Mouse (Mus musculus): ENCODE results near the gene Nek6.

Gene Nek6

DNA sequence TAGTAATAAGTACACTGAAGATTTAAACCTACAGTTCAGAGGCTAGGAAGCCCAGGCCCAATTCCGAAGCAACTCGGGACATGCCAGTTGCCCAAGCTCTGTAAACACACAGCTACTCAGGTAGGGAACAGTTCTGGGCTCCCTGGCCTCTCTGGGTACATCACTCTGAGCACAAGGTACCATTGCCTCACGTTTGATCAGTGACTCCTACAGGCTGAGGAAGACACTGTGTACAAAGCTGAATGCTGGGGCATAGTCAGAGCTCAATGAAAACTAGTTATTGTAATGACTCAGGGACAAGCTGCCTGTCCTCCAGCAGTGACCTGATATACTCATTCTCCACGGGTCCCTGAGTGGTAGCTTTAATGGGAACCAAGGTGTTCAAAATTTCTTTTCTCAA lies 109.6 kb downstream of the Nek6 start:
- in situ Hi-C loops (cut with MseI, MboI), result no loop called here

DNA sequence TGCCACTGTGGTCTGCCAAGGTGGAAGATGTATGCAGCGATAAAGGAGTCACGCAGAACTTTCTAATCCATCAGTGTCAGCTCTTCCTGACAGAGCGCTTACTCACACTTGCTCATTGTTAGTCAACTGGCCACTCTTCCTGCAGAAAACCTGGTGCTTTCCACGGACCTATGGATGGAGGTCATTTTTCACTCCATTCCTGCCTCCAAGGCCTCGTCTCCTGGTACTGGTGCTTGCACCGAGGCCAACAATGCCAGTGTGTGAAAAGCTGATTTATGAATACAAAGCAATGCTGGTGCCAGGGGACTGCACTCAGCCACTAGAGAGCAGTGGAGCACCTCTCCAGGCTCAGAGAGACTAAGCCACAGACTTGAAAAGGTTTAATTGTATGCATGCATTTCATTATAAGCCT lies 110.2 kb downstream of the Nek6 start:
- in situ Hi-C loops (cut with MseI, MboI), result no loop called here

DNA sequence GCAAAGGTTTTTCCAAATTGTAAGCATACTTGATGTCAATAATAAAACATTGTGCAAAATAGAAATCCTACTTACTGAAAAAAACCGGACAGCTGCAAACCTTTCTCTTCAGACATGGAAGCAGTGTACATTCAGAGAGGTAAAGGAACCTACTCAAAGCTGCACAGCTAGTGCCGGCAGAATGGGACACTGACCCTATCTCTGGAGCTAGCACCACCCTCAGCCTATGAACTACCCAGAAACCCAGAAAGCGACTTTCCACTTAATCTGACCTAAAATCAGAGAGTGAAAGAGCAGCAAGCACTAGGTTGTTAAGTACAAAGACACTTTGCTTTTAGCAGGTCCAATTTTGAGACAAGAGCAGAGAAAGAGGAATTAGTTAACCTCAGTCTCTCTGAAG lies 112.0 kb downstream of the Nek6 start:
- in situ Hi-C loops (cut with MseI, MboI), result no loop called here

DNA sequence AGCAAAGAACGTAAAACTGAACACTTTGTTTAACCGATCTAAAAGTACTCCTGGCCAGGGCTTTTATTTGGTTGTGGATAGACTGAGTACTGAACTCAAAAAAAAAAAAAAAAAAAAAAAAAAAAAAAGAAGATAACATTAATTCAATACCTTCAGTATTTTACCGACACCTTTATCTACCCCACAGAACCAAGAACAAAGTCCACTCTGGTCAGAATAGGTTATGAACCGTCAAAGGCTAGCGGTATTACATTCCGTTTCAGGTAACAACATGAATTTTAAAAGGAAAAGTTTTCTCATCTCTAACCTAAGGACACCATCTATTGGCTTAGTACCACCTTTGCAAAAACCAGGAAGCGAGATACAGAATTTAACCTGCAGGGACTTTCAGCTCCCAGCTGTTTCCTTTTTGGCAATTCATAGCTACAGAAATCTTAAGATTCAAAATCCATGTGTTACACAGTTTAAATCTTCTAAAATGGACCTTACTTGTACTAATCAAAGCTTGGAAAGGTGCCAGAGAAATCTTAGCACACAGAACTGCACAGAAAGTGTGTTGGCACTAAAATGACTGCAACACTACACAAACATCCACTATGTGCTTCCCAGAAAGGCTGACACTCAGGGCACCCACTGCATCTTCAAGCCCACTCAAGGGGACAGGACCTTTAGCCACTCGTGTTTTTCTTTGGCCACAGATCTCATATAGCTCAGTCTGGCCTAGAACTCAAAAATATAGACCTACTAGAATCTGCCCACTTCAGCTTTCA lies 112.6 kb downstream of the Nek6 start:
- in situ Hi-C loops (cut with MseI, MboI), result no loop called here

DNA sequence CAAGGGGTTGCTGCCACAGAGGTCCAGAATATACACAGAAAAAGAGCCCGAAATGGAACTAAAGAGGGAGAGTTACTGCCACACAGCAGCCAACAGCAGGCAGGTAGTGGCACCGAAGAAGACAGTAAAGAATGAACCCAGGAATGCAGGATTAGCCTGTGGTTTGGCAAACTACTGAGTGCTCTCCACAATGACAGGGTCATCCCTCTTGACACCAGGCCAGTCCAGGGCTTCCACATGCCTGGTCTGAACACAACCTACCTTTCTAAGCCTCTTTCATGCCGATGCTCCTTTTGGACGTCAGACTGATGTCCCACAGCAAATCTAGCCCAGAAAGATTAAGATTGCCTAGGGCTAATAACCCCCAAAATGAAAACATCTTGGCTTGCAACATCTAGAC lies 117.4 kb downstream of the Nek6 start:
- in situ Hi-C loops (cut with MseI, MboI), result no loop called here

DNA sequence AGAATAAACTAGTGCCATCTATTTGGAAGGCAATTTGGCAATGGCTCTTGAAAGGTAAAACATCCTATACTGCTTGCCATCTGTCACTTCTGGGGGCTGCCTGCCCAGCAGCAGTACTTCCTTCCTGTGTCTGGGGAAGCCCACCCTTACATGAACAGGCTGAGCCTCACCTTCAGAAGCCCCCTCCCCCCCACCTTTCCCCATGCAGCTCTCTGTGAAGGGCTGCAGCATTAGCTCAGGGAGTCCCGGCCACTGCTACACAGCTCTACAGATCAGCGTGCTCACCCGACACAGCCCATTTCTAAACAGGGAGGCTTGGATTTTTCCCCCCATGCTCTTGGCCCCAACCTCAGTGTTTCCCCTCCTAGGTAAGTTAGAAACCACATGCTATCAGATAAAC lies 118.0 kb downstream of the Nek6 start:
- in situ Hi-C loops (cut with MseI, MboI), result no loop called here

DNA sequence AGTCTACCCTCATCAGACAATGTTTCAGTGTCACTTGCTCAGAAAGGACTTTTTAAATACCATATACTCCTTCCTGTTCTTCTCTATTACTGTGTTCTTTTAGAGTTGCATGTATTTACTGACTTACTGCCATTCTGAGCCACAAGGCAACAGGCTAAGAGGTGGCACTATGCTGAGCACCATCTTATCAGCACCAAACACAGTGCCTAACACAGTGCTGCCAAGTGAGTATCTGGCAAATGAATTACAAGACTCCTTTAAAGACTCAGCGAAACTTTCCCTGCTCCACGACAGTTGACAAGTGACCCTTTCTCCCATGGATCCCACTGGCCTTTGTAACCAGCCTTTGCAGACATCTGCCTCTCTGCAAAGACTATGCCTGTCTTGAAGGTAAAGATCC lies 119.1 kb downstream of the Nek6 start:
- in situ Hi-C loops (cut with MseI, MboI), result no loop called here

DNA sequence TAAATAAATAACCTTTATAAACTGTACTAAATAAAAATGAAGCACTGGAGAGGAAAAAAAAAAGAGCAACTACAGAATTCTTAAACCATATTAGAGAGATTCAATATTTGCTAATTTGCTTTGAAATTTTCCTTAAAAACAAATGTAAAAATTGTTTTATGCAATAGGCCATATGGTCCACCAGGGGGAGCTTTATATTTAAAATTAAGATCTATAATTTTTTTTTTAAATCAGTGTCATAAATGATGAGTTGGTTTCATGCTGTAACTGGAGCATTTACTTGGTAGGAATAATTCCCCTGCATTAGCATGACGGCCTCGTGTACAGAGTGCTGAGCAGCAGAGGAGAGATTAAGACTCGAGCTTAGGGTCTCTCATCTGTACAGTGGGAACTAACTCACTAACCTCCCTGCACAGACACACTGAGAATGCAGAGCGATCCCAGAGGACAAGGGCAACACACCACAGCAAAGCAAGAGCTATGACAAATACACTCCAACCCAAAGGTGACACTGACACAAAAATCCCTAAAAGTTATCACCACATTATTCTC lies 126.3 kb downstream of the Nek6 start:
- in situ Hi-C loops (cut with MseI, MboI), result no loop called here

DNA sequence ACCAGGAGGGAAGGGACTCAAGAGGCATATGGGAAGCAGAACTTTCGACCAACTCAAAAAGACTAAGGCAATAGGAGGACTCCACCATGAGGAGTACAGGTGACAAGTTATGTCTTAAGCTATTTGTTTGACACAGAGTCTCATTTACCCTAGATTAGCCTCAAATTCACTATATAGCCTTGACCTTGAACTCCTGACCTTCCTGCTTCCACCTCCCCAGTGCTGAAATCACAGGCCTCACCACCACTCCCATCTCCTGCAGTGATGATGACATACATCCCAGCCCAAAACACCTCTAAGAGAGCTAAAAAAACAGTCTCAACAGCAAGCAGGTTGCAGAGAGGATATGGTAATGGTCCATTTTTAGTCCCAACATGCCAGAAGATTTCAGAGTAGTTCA lies 130.3 kb downstream of the Nek6 start:
- in situ Hi-C loops (cut with MseI, MboI), result no loop called here

DNA sequence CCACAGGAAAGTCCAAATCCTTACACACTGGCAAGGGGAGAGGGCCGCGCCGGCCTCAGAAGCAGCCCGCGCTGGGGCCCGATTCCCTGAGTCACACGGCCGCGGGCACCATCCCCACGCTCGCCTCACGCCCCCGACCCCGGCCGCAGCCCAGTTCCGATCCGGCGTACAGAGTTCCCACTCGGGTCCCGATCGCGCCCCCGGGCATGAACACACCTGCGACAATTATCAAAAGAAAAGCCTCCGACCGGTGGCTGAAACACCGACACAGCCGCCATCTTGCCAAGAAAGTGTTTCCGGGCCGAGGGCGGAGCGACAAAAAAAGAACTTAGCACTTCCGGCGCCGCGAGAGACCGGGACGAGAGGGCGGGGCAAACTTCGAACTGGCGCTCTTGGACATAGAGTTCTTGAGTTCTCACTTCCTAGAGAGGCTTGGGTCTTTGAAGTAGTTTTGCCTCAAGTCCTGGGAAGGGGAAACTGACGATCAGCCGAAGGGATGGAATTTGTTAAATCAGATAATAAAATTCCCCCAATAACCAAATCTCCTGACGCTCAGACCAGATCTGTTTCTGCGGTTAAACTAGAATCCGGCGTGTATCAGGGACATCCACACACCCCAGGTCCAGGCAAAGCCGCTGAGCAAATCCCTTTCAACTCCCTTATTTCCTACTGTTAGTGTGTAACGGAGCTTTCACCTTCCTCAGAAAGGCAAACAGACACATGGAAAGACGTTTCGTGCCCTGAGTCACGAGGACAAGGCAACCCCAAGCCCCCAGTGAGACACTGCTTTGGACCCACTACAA lies 132.4 kb downstream of the Nek6 start, which contains the start of gene Psmb7:
Psmb7 (minus strand) TSS at position 463 of the 803 bp plus-strand sequence.
- in situ Hi-C loops (cut with MseI, MboI), result no loop called here
